Mouse (Mus musculus) liver, embryonic 14.5 days (tissue): ENCODE measurements at regions not wholly inside any gene's neighbourhood (a gene's known extent, or its start where the extent isn't known, plus 50 kb on each side); places are given as distances from the start of the nearest gene placed in this dataset.

ENCODE experiments used
- CTCF ChIP-seq: IDR thresholded peaks from 2 replicates; pipeline ENCODE4 v1.5.1; 2016; ENCODE audit warnings: antibody characterized with exemption, low read depth, control low read depth
- EP300 ChIP-seq: IDR thresholded peaks from 2 replicates; pipeline ENCODE4 v1.6.1; 2016; ENCODE audit warnings: antibody characterized with exemption, low read depth

GRCm38 (mm10) chr17:35769175-35769960 lies 52.1 kb upstream of the Ier3 start:
- TF ChIP-seq CTCF, result 0 out of 2 replicates have a peak, but pooled peaks have one; percentile 9
- TF ChIP-seq EP300, result no peak
